Comparison of ENCODE assay signal across 9 mouse cellular contexts in the genomic region with DNA sequence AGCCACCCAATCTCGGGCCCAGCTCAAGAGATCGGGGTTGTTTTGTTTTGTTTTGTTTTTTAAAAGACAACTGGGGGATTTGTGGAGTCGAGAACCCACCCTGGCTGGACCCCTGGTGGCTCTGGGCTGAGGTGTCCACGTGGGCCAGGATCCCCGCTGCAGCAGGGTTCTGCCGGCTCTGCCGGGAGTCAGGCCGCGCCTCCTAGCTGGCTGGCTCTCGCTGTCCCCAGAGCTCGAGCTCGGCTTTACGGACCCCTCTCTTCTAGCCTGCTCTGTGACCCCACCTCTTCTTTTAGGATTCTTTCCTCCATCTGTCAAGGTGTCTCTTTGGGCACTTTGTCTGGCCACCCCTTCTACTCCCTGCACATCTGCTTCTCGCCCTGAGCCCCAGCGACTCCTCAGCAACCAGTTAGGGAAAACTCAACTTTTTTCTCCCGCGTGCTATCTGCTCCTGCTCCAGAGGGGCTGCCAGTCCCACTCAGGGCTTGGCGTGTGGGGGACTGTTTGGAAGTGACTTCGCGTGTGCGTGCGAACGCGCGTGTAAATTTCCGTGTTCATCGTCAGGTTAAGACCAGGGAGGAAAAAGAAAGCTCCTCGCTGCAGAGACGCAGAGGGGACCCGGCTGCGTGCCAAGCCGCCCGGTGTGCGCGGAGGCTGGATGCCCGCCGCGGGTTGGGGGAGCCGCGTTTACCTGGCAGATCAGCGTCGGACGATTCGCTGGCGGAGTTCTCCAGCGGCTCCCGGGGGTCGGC. TPM values are rescaled to one million over a fixed set of nuclear protein-coding genes. Genes with fewer than 3 reads are reported as not detected.
DNase-seq lines count a peak whose midpoint lies in the region; ATAC-seq and TF ChIP-seq lines count a peak whose summit lies in the region.
"Had no signal": no experiment of that assay in that cellular context is flagged by ENCODE, and none has a peak within 500 bp of the region (broad histone marks: within the 10 kb centered on the region; RNA-seq: fewer than 3 reads in every experiment).

No protein-coding gene starts in this region.

- H3K9ac ChIP-seq in embryonic facial prominence, embryonic 12.5 days: peak overlapping the region; percentile 81
- no peak overlapping the region for H3K9ac ChIP-seq in hindbrain, embryonic 16.5 days (ENCODE audit: low read depth, low read length)
- H3K9ac ChIP-seq in midbrain, postnatal 0 days (replicated peaks; ENCODE audit: low read length, poor library complexity, severe bottlenecking): no peak overlapping the region

- H3K4me3 ChIP-seq in heart, embryonic 10.5 days: peak overlapping the region; percentile 56
- peak overlapping the region; percentile 54 for H3K4me3 ChIP-seq in embryonic facial prominence, embryonic 12.5 days
- H3K4me3 ChIP-seq in hindbrain, embryonic 16.5 days (ENCODE audit: low read length): peak overlapping the region; percentile 5; the same call in 1 of the 2 replicates
- 0 out of 2 replicates have a peak overlapping the region, but pooled peaks have one; percentile 5 for H3K4me3 ChIP-seq in midbrain, postnatal 0 days (ENCODE audit: low read depth, low read length)
- H3K4me3 ChIP-seq: megakaryocyte, embryonic 14.5 days had no signal

- peak overlapping the region; percentile 72; the same call in 1 of the 2 replicates for H3K27ac ChIP-seq in heart, embryonic 10.5 days
- H3K27ac ChIP-seq in embryonic facial prominence, embryonic 12.5 days: peak overlapping the region; percentile 91
- no peak overlapping the region for H3K27ac ChIP-seq in hindbrain, embryonic 16.5 days (ENCODE audit: low read depth, low read length)
- H3K27ac ChIP-seq in midbrain, postnatal 0 days (ENCODE audit: low read depth, low read length): no peak overlapping the region

- no peak for TF ChIP-seq CTCF in midbrain, postnatal 0 days (IDR thresholded peaks at IDR 0.05)

- DNase-seq in heart, embryonic 10.5 days (ENCODE audit: low spot score): no peak
- DNase-seq in heart, adult 9 months (ENCODE audit: low spot score in 2 of 2): no peak
- no peak for DNase-seq in midbrain, postnatal 0 days (ENCODE audit: low spot score)
- no peak for DNase-seq in adipocyte (ENCODE audit: low spot score)
- no peak for DNase-seq in cerebellum, adult 9-11 months
- DNase-seq in adrenal gland, postnatal 4 days (ENCODE audit: low spot score in 2 of 2): no peak

- no peaks in the 10 kb centered on the region for H3K36me3 ChIP-seq in heart, embryonic 10.5 days
- no peaks in the 10 kb centered on the region for H3K36me3 ChIP-seq in embryonic facial prominence, embryonic 12.5 days
- H3K36me3 ChIP-seq in hindbrain, embryonic 16.5 days (ENCODE audit: control insufficient read depth, insufficient read depth, low read length): no peaks in the 10 kb centered on the region
- H3K36me3 ChIP-seq in midbrain, postnatal 0 days (ENCODE audit: insufficient read depth, low read length): no peaks in the 10 kb centered on the region

- ATAC-seq in embryonic facial prominence, embryonic 12.5 days (ENCODE audit: insufficient number of reproducible peaks, insufficient read depth, low FRiP score, low TSS enrichment): no peak
- no peak for ATAC-seq in hindbrain, embryonic 16.5 days
- ATAC-seq in midbrain, postnatal 0 days (ENCODE audit: low FRiP score): no peak

- under 1% methylated on average over 48 of the region's 48 CpGs for WGBS in heart, embryonic 10.5 days
- under 1% methylated on average over 48 of the region's 48 CpGs for WGBS in embryonic facial prominence, embryonic 12.5 days
- WGBS in hindbrain, embryonic 16.5 days: under 1% methylated on average over 38 of the region's 48 CpGs
- under 1% methylated on average over 46 of the region's 48 CpGs for WGBS in midbrain, postnatal 0 days

- peaks cover 41% of the 10 kb centered on the region for H3K4me1 ChIP-seq in heart, embryonic 10.5 days
- peaks cover 16% of the 10 kb centered on the region for H3K4me1 ChIP-seq in embryonic facial prominence, embryonic 12.5 days
- peaks cover 3% of the 10 kb centered on the region for H3K4me1 ChIP-seq in hindbrain, embryonic 16.5 days (ENCODE audit: control insufficient read depth, insufficient read depth, low read depth, low read length)
- H3K4me1 ChIP-seq in midbrain, postnatal 0 days (ENCODE audit: insufficient read depth, low read length): no peaks in the 10 kb centered on the region; the same call in 1 of the 2 replicates

- peaks cover 94% of the 10 kb centered on the region for H3K27me3 ChIP-seq in heart, embryonic 10.5 days (ENCODE audit: insufficient read depth, poor library complexity, severe bottlenecking)
- H3K27me3 ChIP-seq in embryonic facial prominence, embryonic 12.5 days: peaks cover 60% of the 10 kb centered on the region
- peaks cover 46% of the 10 kb centered on the region for H3K27me3 ChIP-seq in hindbrain, embryonic 16.5 days (replicated peaks; ENCODE audit: control insufficient read depth, insufficient read depth, low read length)
- peaks cover 70% of the 10 kb centered on the region for H3K27me3 ChIP-seq in midbrain, postnatal 0 days (ENCODE audit: insufficient read depth, low read length)

- no peaks in the 10 kb centered on the region for H3K9me3 ChIP-seq in heart, embryonic 10.5 days
- H3K9me3 ChIP-seq in embryonic facial prominence, embryonic 12.5 days: no peaks in the 10 kb centered on the region
- no peaks in the 10 kb centered on the region; the same call in 1 of the 2 replicates for H3K9me3 ChIP-seq in hindbrain, embryonic 16.5 days (ENCODE audit: control insufficient read depth, low read length)
- H3K9me3 ChIP-seq in midbrain, postnatal 0 days (ENCODE audit: low read length): no peaks in the 10 kb centered on the region

- peak overlapping the region; percentile 58 for H3K4me2 ChIP-seq in embryonic facial prominence, embryonic 12.5 days (replicated peaks)
- no peak overlapping the region for H3K4me2 ChIP-seq in hindbrain, embryonic 16.5 days (ENCODE audit: low read length)
- H3K4me2 ChIP-seq in midbrain, postnatal 0 days (ENCODE audit: low read depth, low read length, poor library complexity, severe bottlenecking): no peak overlapping the region; the same call in 1 of the 2 replicates

RNA-seq across cellular contexts. Expression of a gene that starts 5.7 kb away (rescaled TPM):
- polyA plus RNA-seq in heart, embryonic 10.5 days (2016; fragmentation: Nextera tagmentation; extraction: Ambion mirVana): 0.53 and 3.8 TPM in 2 replicates
- polyA plus RNA-seq in embryonic facial prominence, embryonic 12.5 days (2016; fragmentation: Nextera tagmentation; extraction: Ambion mirVana): 99.0 and 157 TPM in 2 replicates
- 0.36 TPM in 1 of 2 replicates, not detected in the other for polyA plus RNA-seq in hindbrain, embryonic 16.5 days (2015; fragmentation: Nextera tagmentation; extraction: Ambion mirVana)
- 1.9 and 3.3 TPM in 2 replicates for total RNA-seq in midbrain, postnatal 0 days (2014; rRNA removed)
- polyA plus RNA-seq in midbrain, postnatal 0 days (2015; fragmentation: Nextera tagmentation; extraction: Ambion mirVana): 2.2 and 2.7 TPM in 2 replicates
- total RNA-seq in adrenal gland, postnatal 4 days (2021): under 1 TPM in 1 of 2 experiments, not detected in 1; 0.11 TPM

RNA-seq across cellular contexts. Expression of a gene that starts 45.9 kb away (rescaled TPM):
- polyA plus RNA-seq in heart, embryonic 10.5 days (2016; fragmentation: Nextera tagmentation; extraction: Ambion mirVana): 0.10 TPM in 1 of 2 replicates, not detected in the other
- not detected in 2 replicates for polyA plus RNA-seq in embryonic facial prominence, embryonic 12.5 days (2016; fragmentation: Nextera tagmentation; extraction: Ambion mirVana)
- 0.19 TPM in 1 of 2 replicates, not detected in the other for polyA plus RNA-seq in hindbrain, embryonic 16.5 days (2015; fragmentation: Nextera tagmentation; extraction: Ambion mirVana)
- not detected in 2 replicates for total RNA-seq in midbrain, postnatal 0 days (2014; rRNA removed)
- polyA plus RNA-seq in midbrain, postnatal 0 days (2015; fragmentation: Nextera tagmentation; extraction: Ambion mirVana): 0.29 and 0.30 TPM in 2 replicates
- total RNA-seq in adrenal gland, postnatal 4 days (2021): under 1 TPM in 1 of 2 experiments, not detected in 1; 0.31 TPM

Comparison
In these comparisons a context has a peak if more than half of its experiments do, and no peak if none do; other contexts are left out.
1. H3K27ac ChIP-seq: peak in heart, embryonic 10.5 days (single experiment) and embryonic facial prominence, embryonic 12.5 days (single experiment); none in hindbrain, embryonic 16.5 days (single experiment) and midbrain, postnatal 0 days (single experiment).
2. H3K4me3 ChIP-seq: peak in every context shown above with its lines; median percentile 56 in heart, embryonic 10.5 days; 54 in embryonic facial prominence, embryonic 12.5 days; 5 in hindbrain, embryonic 16.5 days; 5 in midbrain, postnatal 0 days.
3. RNA of a gene that starts 5.7 kb away (polyA plus RNA-seq): 99.0 to 157 TPM in embryonic facial prominence, embryonic 12.5 days; 0.53 to 3.8 TPM in heart, embryonic 10.5 days, 2.2 to 2.7 TPM in midbrain, postnatal 0 days and 0.36 TPM in hindbrain, embryonic 16.5 days; every median in the first group is over 10 times any median in the second.